Mouse (Mus musculus) midbrain, embryonic 15.5 days (tissue): Measurements from ENCODE around the gene Slc39a3. TPM values are rescaled to one million over a fixed set of nuclear protein-coding genes. Genes with fewer than 3 reads are reported as not detected.

ENCODE experiments used
- ATAC-seq: fragments of 200-750 bp; cut with Nextera tagmentation; replicated peaks from 2 replicates; pipeline ENCODE4 v1.8.0; 2017; ENCODE audit warnings: moderate TSS enrichment
- H3K27ac ChIP-seq: fragments of 300-500 bp; sonication (generic); 2 replicates; pipeline ENCODE4 v1.5.1; 2015; ENCODE audit warnings: mild to moderate bottlenecking, inconsistent platforms
- H3K27me3 ChIP-seq: fragments of 300-500 bp; sonication (generic); replicated peaks from 2 replicates; pipeline ENCODE4 v1.6.1; 2015; ENCODE audit warnings: inconsistent platforms
- H3K36me3 ChIP-seq: fragments of 300-500 bp; sonication (generic); replicated peaks from 2 replicates; pipeline ENCODE4 v1.6.1; 2015; ENCODE audit warnings: inconsistent platforms
- H3K4me1 ChIP-seq: fragments of 300-500 bp; sonication (generic); 2 replicates; pipeline ENCODE4 v1.6.1; 2015; ENCODE audit warnings: inconsistent platforms
- H3K4me2 ChIP-seq: fragments of 300-500 bp; sonication (generic); 2 replicates; pipeline ENCODE4 v1.6.1; 2015; ENCODE audit warnings: inconsistent platforms, mild to moderate bottlenecking, moderate library complexity
- H3K4me3 ChIP-seq: fragments of 300-500 bp; sonication (generic); 2 replicates; pipeline ENCODE4 v1.5.1; 2015; ENCODE audit warnings: mild to moderate bottlenecking, inconsistent platforms
- H3K9ac ChIP-seq: fragments of 300-500 bp; sonication (generic); 2 replicates; pipeline ENCODE4 v1.6.1; 2015; ENCODE audit warnings: mild to moderate bottlenecking, inconsistent platforms
- H3K9me3 ChIP-seq: fragments of 300-500 bp; sonication (generic); 2 replicates; pipeline ENCODE4 v1.6.1; 2016; ENCODE audit warnings: inconsistent platforms
- WGBS: fragments of 180-500 bp; shearing (Covaris S2); methylation state at CpG from one replicate; pipeline ENCODE4 v1.1.7; 2015; ENCODE audit warnings: mixed read lengths; 5-methylcytosine and 5-hydroxymethylcytosine counted together
- polyA plus RNA-seq: library from polyadenylated mRNA; unstranded; fragments of >200 nt; fragmentation: Nextera tagmentation; extraction: Ambion mirVana; gene quantifications from 2 replicates; pipeline ENCODE4 v1.2.1, GENCODE M21; 2015

The Slc39a3 gene
- polyA plus RNA-seq, 1 experiment from 2014 or later = 57.2 TPM

DNA sequence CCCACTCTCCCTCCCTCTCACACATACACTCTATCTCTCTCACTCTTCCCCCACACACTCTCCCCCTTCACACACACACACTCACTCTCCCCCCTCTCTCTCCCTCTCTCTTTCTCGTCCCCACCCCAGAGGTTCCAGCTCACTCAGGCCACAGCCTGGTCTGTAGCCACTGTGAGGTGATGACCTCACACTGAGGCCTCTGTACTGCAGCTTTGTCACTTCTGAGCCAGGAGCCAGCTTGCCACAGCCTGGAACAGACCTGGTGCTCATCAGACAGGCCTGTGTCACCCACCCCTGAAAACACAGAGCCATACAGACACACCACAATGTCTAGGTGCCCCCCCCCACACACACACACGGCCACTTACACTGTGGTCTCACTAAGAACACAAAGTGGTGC lies 17.0 kb downstream of the Slc39a3 start:
- H3K27ac ChIP-seq = no peak overlapping the region
- H3K27me3 ChIP-seq = 0 out of 2 replicates have a peak, but pooled peaks cover 3% of the 10 kb centered on the region
- no peak overlapping the region for H3K4me3 ChIP-seq
- H3K4me1 ChIP-seq = peaks cover 26% of the 10 kb centered on the region
- H3K9ac ChIP-seq = no peak overlapping the region
- 54% methylated on average over 2 of the region's 2 CpGs for WGBS
- no peaks in the 10 kb centered on the region for H3K9me3 ChIP-seq
- H3K4me2 ChIP-seq = no peak overlapping the region
- H3K36me3 ChIP-seq = peaks cover 3% of the 10 kb centered on the region; the same call in 1 of the 2 replicates
- no peak for ATAC-seq

- ATAC-seq = no peak
- no peak overlapping the region for H3K27ac ChIP-seq
- H3K4me3 ChIP-seq = no peak overlapping the region
- no peak overlapping the region for H3K9ac ChIP-seq
- H3K27me3 ChIP-seq = 0 out of 2 replicates have a peak, but pooled peaks cover 3% of the 10 kb centered on the region
- WGBS = 75% methylated on average over 6 of the region's 6 CpGs
- H3K9me3 ChIP-seq = no peaks in the 10 kb centered on the region
- H3K36me3 ChIP-seq = peaks cover 3% of the 10 kb centered on the region; the same call in 1 of the 2 replicates
- H3K4me1 ChIP-seq = peaks cover 26% of the 10 kb centered on the region
- H3K4me2 ChIP-seq = no peak overlapping the region
These were observed 17.5 kb downstream of the Slc39a3 start for GRCm38 (mm10) chr10:81019687-81020086.

DNA sequence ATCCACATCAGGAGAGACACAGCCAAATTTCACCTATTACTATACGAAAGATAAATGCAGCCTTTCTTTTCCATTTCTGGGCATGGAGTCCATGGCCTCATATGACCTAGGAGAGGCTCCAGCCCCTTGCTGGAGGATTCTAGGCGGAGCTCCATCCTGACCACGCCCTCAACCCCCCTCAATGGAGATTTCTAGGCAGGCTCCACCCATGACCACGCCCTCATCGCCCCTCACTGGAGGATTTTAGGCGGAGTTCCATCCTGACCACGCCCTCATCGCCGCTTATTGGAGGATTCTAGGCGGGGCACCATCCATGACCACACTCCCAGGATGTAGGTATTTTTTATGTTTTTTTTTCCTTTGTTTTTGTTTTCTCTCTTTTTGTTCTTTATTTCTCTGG lies 18.9 kb downstream of the Slc39a3 start:
- peaks cover 16% of the 10 kb centered on the region for H3K4me1 ChIP-seq
- H3K4me2 ChIP-seq = no peak overlapping the region
- WGBS = 48% methylated on average over 10 of the region's 10 CpGs
- no peak for ATAC-seq
- no peaks in the 10 kb centered on the region for H3K9me3 ChIP-seq
- no peaks in the 10 kb centered on the region for H3K27me3 ChIP-seq
- H3K9ac ChIP-seq = no peak overlapping the region
- H3K4me3 ChIP-seq = no peak overlapping the region
- H3K36me3 ChIP-seq = peaks cover 3% of the 10 kb centered on the region; the same call in 1 of the 2 replicates
- H3K27ac ChIP-seq = no peak overlapping the region

- Histone ChIP-seq H3K27me3 (no peaks in the 10 kb centered on the region), H3K4me2 (no peak overlapping the region), H3K27ac (no peak overlapping the region), H3K9ac (no peak overlapping the region), H3K4me1 (peaks cover 8% of the 10 kb centered on the region), H3K36me3 (peaks cover 3% of the 10 kb centered on the region; the same call in 1 of the 2 replicates), H3K4me3 (no peak overlapping the region), H3K9me3 (no peaks in the 10 kb centered on the region)
- 4% methylated on average over 7 of the region's 7 CpGs for WGBS
- no peak for ATAC-seq
These were observed 20.6 kb downstream of the Slc39a3 start for GRCm38 (mm10) chr10:81016645-81017044.

DNA sequence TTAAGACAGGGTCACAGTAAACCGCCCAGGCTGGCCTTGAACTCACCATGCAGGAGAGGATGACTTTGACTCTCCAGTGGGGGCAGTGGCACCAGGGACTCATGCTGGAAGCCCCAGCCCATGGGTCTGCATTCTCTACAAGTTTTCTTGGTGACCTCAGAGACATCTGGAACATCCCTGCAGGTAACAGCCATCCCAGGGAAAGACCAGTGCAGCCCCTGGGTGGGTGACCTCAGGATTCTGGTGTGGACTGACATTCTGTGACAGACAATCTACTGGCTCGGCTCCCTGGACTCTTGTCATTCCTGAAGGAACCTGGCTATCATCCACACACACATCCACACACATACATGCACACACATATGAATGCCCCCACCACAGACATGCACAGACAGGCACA lies 21.6 kb downstream of the Slc39a3 start:
- Histone ChIP-seq H3K4me2 (no peak overlapping the region), H3K9ac (no peak overlapping the region)
- WGBS = 93% methylated on average over 2 of the region's 2 CpGs

GRCm38 (mm10) chr10:81014393-81015384 lies 22.5 kb downstream of the Slc39a3 start, which contains the start of gene Gng7:
TSS of gene Gng7 (minus strand) at chr10:81014945.
- ATAC-seq = peak; percentile 98
- Histone ChIP-seq H3K9ac (peak within 1 kb of the TSS; percentile 38), H3K27ac (no peak within 1 kb of the TSS), H3K4me3 (peak within 1 kb of the TSS; percentile 38), H3K27me3 (no peaks in the 10 kb centered on the region), H3K4me1 (peaks cover 5% of the 10 kb centered on the region; the same call in 1 of the 2 replicates), H3K36me3 (no peaks in the 10 kb centered on the region), H3K9me3 (no peaks in the 10 kb centered on the region), H3K4me2 (peak within 1 kb of the TSS; percentile 53)
- WGBS = 9% methylated on average over 31 of the region's 31 CpGs

More for the DNA sequence above, 21.6 kb downstream of the Slc39a3 start:
- H3K9me3 ChIP-seq = no peaks in the 10 kb centered on the region
- no peaks in the 10 kb centered on the region for H3K27me3 ChIP-seq
- H3K4me3 ChIP-seq = no peak overlapping the region
- H3K4me1 ChIP-seq = peaks cover 8% of the 10 kb centered on the region; the same call in 1 of the 2 replicates
- no peaks in the 10 kb centered on the region; the same call in 1 of the 2 replicates for H3K36me3 ChIP-seq
- H3K27ac ChIP-seq = no peak overlapping the region
- no peak for ATAC-seq

DNA sequence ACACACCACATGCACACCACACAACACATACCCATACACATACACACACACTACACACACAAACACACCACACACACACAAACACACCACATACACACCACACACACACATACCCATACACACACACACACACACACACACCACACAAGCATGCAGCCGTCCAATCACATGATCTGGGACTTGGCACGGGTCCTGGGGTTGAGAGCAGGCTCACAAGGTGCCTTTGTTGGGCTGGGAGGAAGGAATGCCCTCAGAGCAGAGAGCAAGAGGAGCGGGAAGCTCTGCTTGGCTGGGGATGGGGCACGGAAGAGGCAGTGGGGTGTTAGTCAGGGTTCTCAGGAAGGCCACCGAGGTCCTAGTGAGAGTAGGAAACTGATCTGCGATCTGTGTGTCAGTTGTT lies 26.4 kb downstream of the Slc39a3 start:
- H3K36me3 ChIP-seq = no peaks in the 10 kb centered on the region
- H3K4me2 ChIP-seq = no peak overlapping the region
- no peak overlapping the region for H3K9ac ChIP-seq
- no peak overlapping the region for H3K4me3 ChIP-seq
- H3K4me1 ChIP-seq = peaks cover 5% of the 10 kb centered on the region; the same call in 1 of the 2 replicates
- 61% methylated on average over 6 of the region's 6 CpGs for WGBS
- no peaks in the 10 kb centered on the region for H3K9me3 ChIP-seq
- H3K27ac ChIP-seq = no peak overlapping the region
- no peaks in the 10 kb centered on the region for H3K27me3 ChIP-seq
- no peak for ATAC-seq

DNA sequence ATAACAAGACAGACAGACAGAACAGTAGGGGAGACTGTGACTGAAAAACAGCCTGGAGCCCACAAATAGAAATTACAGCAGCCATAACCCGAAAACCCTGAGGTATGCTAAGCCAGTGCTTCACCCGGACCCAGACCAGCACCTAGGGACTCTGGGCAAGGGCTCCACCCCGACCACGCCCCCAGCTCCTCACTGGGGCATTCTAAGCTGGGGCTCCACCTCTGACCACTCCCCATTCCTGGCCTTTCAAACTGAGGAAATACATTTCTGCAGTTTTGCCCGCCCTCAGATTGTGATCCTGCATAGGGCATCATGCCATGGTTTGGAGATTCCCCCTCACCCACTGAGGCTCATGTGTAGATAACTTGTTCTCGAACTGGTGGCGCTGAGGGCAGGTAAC lies 30.0 kb downstream of the Slc39a3 start:
- Histone ChIP-seq H3K4me3 (no peak overlapping the region), H3K9me3 (no peaks in the 10 kb centered on the region), H3K36me3 (no peaks in the 10 kb centered on the region), H3K4me1 (no peaks in the 10 kb centered on the region), H3K9ac (no peak overlapping the region), H3K4me2 (no peak overlapping the region), H3K27ac (no peak overlapping the region), H3K27me3 (no peaks in the 10 kb centered on the region)
- 45% methylated on average over 7 of the region's 7 CpGs for WGBS
- ATAC-seq = no peak

DNA sequence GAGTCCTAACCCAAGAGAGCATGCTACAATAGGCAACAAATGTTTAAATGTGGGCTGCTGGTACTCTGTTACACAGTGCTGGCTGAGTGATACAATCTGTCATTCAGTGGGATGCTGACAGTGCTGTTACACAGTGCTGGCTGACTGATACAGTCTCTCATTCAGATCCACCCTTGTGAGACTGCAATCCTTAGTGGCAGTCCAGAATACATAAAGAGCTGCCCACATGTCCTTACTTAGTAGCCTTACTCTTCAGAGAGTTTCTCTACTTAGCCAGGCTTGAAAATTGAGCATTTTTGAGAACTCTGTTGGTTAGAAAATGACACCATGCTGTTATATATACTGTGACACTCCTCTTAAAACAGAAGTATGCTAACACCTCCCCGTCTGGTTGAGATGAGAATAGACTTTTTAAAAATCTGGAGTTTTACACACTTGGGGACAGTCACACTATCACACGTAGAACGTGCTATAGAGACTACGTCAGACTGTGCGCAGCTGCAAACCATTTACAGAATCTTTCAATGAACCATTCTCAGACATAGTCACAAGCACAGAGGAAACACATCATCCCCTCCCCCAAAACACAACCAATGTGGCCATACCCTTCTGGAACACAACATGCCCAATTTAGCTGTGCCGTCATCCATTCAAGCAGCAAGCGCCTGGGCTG lies 31.1 kb downstream of the Slc39a3 start:
- Histone ChIP-seq H3K27ac (no peak overlapping the region), H3K4me1 (peaks cover 3% of the 10 kb centered on the region; the same call in 1 of the 2 replicates), H3K9ac (no peak overlapping the region), H3K4me2 (no peak overlapping the region), H3K36me3 (no peaks in the 10 kb centered on the region), H3K4me3 (no peak overlapping the region), H3K27me3 (no peaks in the 10 kb centered on the region), H3K9me3 (no peaks in the 10 kb centered on the region)
- ATAC-seq = no peak
- WGBS = 91% methylated on average over 7 of the region's 7 CpGs

GRCm38 (mm10) chr10:81001161-81001560 lies 36.1 kb downstream of the Slc39a3 start:
- Histone ChIP-seq H3K9ac (no peak overlapping the region), H3K27me3 (no peaks in the 10 kb centered on the region; the same call in 1 of the 2 replicates), H3K4me1 (peaks cover 23% of the 10 kb centered on the region), H3K9me3 (no peaks in the 10 kb centered on the region), H3K4me2 (no peak overlapping the region), H3K36me3 (no peaks in the 10 kb centered on the region), H3K4me3 (no peak overlapping the region), H3K27ac (no peak overlapping the region)
- 0 out of 2 replicates have a peak, but pooled peaks have one; percentile 18 for ATAC-seq
- WGBS = 21% methylated on average over 10 of the region's 10 CpGs

- H3K9me3 ChIP-seq = no peaks in the 10 kb centered on the region
- 49% methylated on average over 28 of the region's 28 CpGs for WGBS
- no peak overlapping the region for H3K4me3 ChIP-seq
- H3K4me2 ChIP-seq = no peak overlapping the region
- peaks cover 23% of the 10 kb centered on the region for H3K4me1 ChIP-seq
- no peak for ATAC-seq
- no peak overlapping the region for H3K27ac ChIP-seq
- no peaks in the 10 kb centered on the region; the same call in 1 of the 2 replicates for H3K27me3 ChIP-seq
- H3K36me3 ChIP-seq = no peaks in the 10 kb centered on the region
- H3K9ac ChIP-seq = no peak overlapping the region
These were observed 36.8 kb downstream of the Slc39a3 start for GRCm38 (mm10) chr10:81000197-81001062.
